Mouse (Mus musculus) adrenal gland, adult 2 months (tissue): ENCODE measurements around the gene Zfp369. TPM values are rescaled to one million over a fixed set of nuclear protein-coding genes. Genes with fewer than 3 reads are reported as not detected.

ENCODE experiments used
- polyA plus RNA-seq: library from polyadenylated mRNA; depleted of rRNA; stranded (reverse); fragments of >200 nt; gene quantifications from 2 replicates; pipeline ENCODE4 v1.2.3, GENCODE M21; 2012; rRNA removed
- total RNA-seq, 2 experiments: library from RNA; stranded (reverse); gene quantifications; 2 replicates each; pipeline ENCODE4 v1.2.3; 2021

Zfp369 gene
- total and polyA plus RNA-seq, 3 experiments = 10.4 to 23.3 (median 19.8) TPM

Other genes starting within 250 kb of the Zfp369 start
- gene Spata31d1c, start 245.8 kb upstream of the Zfp369 start, total RNA-seq = not detected
- gene Spata31d1c, start 245.8 kb upstream of the Zfp369 start, polyA plus RNA-seq = not detected in 2 replicates
- gene Prss47, start 226.1 kb upstream of the Zfp369 start, total RNA-seq = not detected
- gene Prss47, start 226.1 kb upstream of the Zfp369 start, polyA plus RNA-seq = not detected in 2 replicates
- gene Mfsd14b, start 165.8 kb upstream of the Zfp369 start, total RNA-seq = 10 to 100 TPM; 40.1 to 46.3 TPM
- 24.0 and 26.3 TPM in 2 replicates for gene Mfsd14b, start 165.8 kb upstream of the Zfp369 start, polyA plus RNA-seq
- not detected for gene Olfr465-ps1, start 140.7 kb upstream of the Zfp369 start, total RNA-seq
- not detected in 2 replicates for gene Olfr465-ps1, start 140.7 kb upstream of the Zfp369 start, polyA plus RNA-seq
- gene Olfr466, start 128.6 kb upstream of the Zfp369 start, total RNA-seq = not detected
- gene Olfr466, start 128.6 kb upstream of the Zfp369 start, polyA plus RNA-seq = not detected in 2 replicates
- under 1 TPM in 1 of 2 experiments, not detected in 1; 0.21 TPM for gene Nlrp4f, start 72.8 kb upstream of the Zfp369 start, total RNA-seq
- not detected in 2 replicates for gene Nlrp4f, start 72.8 kb upstream of the Zfp369 start, polyA plus RNA-seq
- gene Gm10775, start 19.3 kb upstream of the Zfp369 start, total RNA-seq = not detected
- gene Gm10775, start 19.3 kb upstream of the Zfp369 start, polyA plus RNA-seq = not detected in 2 replicates
- not detected for gene Gm10139, start 233.9 kb downstream of the Zfp369 start, total RNA-seq
- gene Gm10139, start 233.9 kb downstream of the Zfp369 start, polyA plus RNA-seq = not detected in 2 replicates